Mouse (Mus musculus): Measurements from ENCODE around the gene Ranbp1.
A peak's percentile ranks its signal among the peaks of the same experiment; 100 is the strongest.

The Ranbp1 gene

DNA sequence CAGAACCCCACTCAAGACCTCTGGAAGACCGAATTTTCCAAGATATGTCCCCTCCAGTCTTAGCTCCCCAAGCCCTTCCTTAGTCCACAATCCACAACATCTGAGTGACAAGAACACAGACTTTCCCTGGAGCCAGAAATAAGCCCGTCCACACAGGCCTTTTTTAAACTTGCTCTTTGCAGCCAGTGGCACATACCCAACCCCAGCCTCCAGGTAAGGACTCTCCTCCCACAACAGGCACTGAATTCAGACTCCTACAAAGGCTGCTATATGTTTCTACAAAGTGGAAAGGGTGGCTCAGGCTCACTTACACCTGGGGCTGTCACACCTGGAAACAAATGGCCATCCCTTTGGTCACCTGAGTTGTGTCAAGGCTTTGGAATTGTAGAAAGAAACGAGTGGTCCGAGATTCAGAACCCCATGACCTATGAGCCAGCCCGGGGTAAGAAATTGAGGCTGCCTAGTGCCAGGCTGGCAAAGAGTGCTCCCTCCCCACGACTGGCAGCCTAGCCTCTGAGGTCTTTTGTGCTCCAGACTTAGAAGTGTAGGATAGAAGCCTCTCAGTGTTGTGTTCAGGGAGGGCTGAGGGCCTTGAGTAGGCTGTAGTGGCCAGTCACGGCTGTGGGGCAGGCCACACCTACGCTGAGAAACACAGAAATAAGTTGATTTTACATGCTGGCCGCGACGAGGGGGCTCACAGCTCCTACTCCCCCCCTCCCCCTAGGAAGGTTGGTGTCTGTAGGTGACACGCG, 14.4 kb downstream of the Ranbp1 start:
- DNase-seq: peak in 1 of 2 experiments; percentile 22

GRCm38 (mm10) chr16:18233451-18233850, 15.1 kb downstream of the Ranbp1 start:
- DNase-seq: no peak

DNA sequence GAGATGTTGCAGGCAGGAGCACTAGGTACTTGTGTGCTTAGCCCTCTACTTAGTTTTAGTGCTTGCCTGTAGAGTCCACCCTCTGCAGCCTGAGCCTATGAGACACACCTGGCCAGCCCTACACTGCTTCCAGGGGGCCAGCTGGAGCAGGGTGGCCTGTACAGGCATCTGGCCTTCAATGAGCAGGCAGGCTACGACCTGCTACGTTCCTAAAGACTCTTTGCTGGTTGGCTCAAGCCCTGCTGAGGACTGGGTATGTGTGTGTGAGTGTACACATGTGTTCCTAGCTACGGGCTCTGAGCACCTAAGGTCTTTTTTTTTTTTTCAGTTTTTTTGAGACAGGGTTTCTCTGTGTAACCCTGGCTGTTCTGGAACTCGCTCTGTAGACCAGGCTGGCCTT, 17.1 kb downstream of the Ranbp1 start:
- peak in 1 of 2 experiments; percentile 15 for DNase-seq

DNA sequence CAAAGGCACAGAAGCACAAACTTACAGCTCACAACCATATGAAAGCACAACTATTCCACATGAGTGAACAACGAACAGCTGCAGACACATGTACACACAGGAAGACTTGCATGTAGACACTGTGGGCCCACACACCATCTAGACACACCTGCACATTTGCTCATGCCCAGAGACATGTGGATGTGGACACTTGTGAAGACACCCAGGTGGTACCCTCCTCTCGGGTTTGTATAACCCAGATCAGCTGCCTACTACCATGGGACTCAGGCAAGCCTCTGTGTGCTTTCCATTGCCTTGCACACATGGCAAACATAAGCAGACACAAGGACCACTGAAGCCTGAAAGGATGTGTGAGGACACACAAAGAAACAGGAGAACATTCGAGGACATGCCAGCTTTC, 17.5 kb downstream of the Ranbp1 start:
- DNase-seq: peak in 1 of 2 experiments; percentile 14

- peak in 1 of 2 experiments; percentile 15 for DNase-seq
Observed at GRCm38 (mm10) chr16:18230617-18231016, 17.9 kb downstream of the Ranbp1 start.

DNA sequence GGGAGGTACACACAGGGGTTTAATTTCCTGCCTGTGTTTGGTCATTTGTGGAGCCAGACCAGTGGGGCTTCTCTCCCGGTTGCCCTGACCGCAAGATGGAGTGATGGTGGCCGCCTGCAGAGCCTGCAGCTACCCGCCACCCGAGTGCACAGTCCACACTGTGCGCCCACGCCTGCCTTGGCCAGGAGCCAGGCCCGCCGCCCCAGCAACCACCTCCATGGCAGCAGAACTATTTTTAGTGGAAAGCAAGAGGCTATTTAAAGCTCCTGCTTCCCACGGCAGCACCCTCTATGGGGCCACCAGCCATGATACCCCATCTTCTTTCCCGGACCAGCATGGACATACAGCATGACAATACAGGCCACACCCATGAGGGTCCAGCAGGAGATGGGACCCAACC, 18.9 kb downstream of the Ranbp1 start:
- DNase-seq: peak in 1 of 2 experiments; percentile 39

DNA sequence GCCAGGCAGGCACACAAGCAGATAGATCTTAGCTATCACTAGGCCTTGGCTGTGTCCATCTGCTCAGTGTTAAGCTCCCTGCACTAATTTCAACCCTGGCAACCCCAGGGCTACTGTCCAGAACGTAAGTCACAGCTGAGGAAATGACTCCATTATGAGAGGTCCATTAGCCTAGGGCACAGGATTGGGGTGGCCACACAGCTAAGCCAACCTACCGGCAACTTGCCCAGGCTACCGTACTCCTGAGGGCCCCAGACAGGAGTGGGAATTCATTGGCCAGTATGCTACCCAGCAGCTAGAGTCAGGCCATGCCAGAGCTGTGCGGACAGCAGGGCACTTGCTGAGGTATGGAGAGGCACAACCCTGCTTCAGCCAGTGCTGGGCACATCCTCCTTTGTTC, 19.7 kb downstream of the Ranbp1 start:
- DNase-seq: peak in 1 of 2 experiments; percentile 20

GRCm38 (mm10) chr16:18227897-18228422, 20.6 kb downstream of the Ranbp1 start:
- no peak for DNase-seq

- DNase-seq: no peak
Observed at GRCm38 (mm10) chr16:18227187-18227586, 21.3 kb downstream of the Ranbp1 start.

GRCm38 (mm10) chr16:18222188-18222587, 26.3 kb downstream of the Ranbp1 start:
- DNase-seq: no peak

DNA sequence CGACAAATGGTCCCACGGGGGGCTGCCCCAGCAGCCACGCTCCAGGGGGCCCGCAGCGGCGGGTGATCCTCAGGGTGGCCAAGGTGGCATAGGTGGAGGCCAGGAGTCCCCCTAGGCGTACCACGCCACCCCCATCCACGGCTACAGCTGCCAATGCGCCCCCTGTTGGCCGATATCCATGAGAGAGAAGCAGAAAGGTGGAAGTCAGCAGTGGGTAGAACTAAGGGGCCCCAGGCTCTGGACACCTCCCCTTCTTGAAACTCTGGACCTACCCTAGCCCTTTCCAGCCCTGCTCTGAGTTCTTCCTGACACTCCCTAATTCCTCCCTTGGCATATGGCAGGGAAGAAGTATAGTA, 27.0 kb downstream of the Ranbp1 start:
- no peak for DNase-seq

- DNase-seq: no peak
Observed at GRCm38 (mm10) chr16:18220856-18221542, 27.5 kb downstream of the Ranbp1 start.

DNA sequence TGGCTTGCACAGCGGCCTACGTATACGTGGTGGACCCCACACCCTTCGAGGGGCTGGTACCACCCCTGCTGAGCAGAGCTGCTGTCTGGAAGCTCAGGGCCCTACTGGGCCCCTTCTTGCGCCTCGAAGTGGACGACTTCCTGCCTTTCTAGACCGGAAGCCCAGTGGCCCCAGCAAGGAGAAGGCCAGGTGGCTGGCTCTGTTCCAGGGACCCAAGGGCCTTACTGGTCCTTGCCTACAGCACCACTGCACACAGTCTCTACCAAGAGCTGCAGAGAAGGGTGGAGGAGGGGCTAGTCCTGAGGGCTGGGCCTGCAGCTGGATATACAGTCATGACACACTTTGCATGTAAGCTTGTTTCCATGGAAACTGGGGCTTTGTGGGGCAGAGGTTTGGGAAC, 28.5 kb downstream of the Ranbp1 start:
- DNase-seq: peak; percentile 43 to 65

- DNase-seq: no peak
Observed at GRCm38 (mm10) chr16:18218580-18218996, 29.9 kb downstream of the Ranbp1 start.

DNA sequence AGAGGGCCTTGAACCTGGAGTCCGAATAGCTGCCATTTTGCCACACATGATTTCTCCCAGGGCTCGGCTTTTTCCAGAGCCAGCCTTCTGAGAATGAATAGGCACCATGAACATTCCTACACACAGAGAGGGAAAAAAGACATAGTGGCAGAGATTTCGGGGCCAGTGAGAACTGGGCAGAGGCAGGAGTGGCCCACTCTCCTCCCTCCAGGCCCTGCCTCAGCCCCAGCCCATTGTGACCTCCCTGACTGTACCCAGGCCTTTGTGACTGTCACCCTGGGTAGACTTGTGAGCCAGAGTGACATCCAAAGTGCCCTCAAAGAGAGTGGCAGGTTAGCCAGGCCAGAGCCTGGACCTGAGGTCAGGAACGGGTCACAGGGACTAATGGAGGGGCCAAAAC, 31.0 kb downstream of the Ranbp1 start, which contains the start of gene Ccdc188:
Gene Ccdc188, plus strand, starts transcription at position 301 of the 400 bp plus-strand sequence.
- no peak for DNase-seq

GRCm38 (mm10) chr16:18214858-18215257, 33.7 kb downstream of the Ranbp1 start:
- no peak for DNase-seq

- DNase-seq: no peak
Observed at GRCm38 (mm10) chr16:18213689-18214088, 34.8 kb downstream of the Ranbp1 start.

DNA sequence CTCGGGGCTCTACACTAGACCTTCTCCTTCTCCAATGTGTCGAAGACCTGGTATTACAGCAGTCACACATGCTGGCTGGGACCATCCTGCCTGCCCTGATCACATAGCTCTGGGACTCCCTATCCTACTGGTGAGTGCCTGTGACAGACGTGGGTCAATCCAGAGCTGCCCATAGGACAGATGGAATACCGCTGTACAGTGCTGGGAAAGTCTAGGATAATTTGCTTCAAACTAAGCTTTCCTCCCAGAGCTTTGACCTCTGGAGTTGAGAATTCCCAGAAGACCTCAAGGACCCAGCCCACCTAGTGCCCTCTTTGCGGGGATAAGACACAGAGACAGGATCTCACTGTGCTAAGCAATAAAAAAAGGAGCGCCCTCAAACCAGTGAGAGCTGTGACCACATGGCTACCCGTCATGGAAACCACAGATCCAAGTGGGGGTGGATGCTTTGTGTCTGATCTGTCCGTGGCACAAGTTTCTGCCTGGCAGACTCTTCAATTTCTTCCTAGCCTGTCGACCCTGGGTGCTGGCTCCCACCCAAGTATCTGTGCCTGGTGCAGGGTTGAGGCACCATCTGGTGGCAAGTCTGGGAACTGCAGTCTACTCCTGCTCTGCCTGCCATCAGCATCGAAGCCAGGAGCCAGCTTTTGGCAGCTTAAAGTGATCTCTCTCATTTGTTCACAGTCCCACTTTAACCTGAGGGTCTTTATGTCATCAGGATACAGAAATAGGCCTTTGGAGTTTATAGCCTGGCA, 36.9 kb downstream of the Ranbp1 start:
- peak; percentile 83 to 89 for DNase-seq

DNA sequence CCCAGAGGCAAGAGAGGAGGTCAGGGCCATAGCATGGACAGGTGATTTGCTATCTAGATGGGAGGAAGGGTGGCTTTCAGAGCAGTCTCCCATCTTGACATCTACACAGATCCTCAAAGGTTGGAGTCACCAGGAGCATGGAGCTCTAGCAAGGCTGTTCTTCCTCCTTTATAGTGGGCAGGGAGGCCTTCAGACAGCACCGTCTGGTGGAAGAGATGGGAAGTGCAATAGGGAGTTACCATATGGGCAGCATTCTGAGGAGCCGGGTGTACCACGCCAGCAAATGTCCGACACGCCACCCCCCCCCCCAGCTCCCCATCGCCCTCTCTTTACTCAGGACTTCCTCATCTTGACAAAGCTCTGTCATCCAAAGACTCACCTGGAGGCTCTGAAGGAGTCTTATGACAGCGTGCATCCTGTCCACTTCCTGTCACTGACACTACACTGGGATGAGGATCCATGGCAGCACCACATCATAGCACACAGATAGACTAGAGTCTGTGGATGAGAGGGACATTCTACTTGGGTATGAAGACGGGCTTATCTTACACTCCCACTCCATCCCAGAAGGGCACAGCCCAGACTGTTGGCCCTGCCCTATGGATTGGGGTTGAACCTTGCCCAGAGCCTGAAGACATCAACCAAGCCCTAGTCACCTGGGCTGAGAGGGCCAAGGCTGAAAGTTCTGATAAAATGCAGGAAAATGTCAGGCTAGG, 37.7 kb downstream of the Ranbp1 start:
- DNase-seq: peak in 1 of 2 experiments; percentile 75

DNA sequence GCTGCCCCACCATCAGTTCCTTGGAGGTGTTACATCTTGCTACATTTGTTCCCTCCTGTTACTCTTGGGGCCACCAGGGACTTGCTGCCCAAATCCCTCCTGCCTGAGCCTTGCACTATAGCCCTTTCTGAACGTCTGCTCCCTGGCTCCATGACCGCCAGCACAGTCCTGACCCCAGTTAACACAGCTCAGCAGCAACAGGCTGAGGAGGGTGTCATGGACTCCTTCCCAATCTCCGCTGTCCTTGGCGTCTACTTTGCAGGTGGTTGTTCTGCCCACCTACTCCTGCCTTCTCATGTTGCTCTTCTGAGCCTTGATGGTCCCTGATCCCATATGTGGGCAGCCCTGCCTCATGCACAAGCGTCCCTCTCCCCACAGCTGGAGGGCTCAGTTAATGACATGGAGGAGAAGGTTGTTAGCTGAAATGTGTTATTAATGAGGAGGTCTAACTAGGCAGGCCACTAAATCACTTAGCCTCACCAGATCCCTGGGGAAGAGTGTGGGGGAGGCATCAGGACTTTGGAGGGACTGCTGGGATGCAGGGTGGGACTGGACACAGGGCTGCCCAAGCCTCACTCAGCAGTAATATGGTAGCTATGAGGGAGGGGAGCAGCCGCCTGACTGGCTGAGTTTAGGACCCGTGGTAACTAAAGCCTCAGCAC, 45.0 kb downstream of the Ranbp1 start:
- DNase-seq: no peak

DNA sequence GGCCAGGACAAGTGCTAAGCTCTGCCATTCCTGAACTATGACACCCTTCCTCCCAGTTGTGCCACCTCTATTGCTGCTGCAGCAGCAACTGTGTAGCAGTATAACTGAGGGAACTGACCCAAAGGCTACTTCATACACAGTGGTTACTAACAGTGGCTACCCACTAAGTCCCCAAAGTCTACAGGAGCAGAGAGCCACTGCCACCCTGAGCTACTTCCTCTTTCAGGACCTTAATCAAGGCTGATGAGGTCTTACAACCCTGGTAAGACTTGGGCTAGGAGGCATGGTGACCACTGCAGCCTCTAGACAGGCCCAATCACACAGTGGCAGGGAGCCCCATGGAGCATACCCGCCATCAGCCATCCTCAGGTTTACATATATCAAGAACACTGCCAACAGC, 46.5 kb downstream of the Ranbp1 start:
- DNase-seq: no peak

- DNase-seq: no peak
Observed at GRCm38 (mm10) chr16:18201620-18202019, 46.9 kb downstream of the Ranbp1 start.
